Mouse (Mus musculus) brain, embryonic 14.5 days (tissue): ENCODE measurements around the gene Sox5. TPM values are rescaled to one million over a fixed set of nuclear protein-coding genes. Genes with fewer than 3 reads are reported as not detected.

Source experiments
- DNase-seq: peaks from one replicate; pipeline ENCODE4 v3.0.0-alpha.2; 2011; ENCODE audit warnings: low read depth
- CTCF ChIP-seq: fragments of 200-500 bp; IDR thresholded peaks from 2 replicates; pipeline ENCODE4 v1.5.1; 2012; ENCODE audit warnings: inconsistent platforms, mild to moderate bottlenecking, moderate library complexity, borderline replicate concordance; ENCODE audit not compliant: insufficient read depth, insufficient read length; ENCODE audit errors: extremely low read depth
- POLR2A ChIP-seq: fragments of 200-500 bp; IDR thresholded peaks from 2 replicates; pipeline ENCODE4 v1.6.1; 2012; ENCODE audit warnings: mild to moderate bottlenecking, inconsistent platforms, borderline replicate concordance; ENCODE audit not compliant: poor library complexity, insufficient read depth, insufficient read length, severe bottlenecking; ENCODE audit errors: extremely low read depth
- polyA plus RNA-seq: library from polyadenylated mRNA; depleted of rRNA; stranded (reverse); fragments of >200 nt; gene quantifications from 2 replicates; pipeline ENCODE4 v1.2.3, GENCODE M21; 2012

Gene Sox5
- polyA plus RNA-seq, 1 experiment: 30.3 TPM

- no peak for DNase-seq
- TF ChIP-seq CTCF (no peak), POLR2A (no peak)
Measured at GRCm38 (mm10) chr6:144759193-144759592, 22.6 kb downstream of the Sox5 start.

GRCm38 (mm10) chr6:144757414-144757813, 24.4 kb downstream of the Sox5 start:
- DNase-seq: no peak
- no peak for TF ChIP-seq POLR2A
- TF ChIP-seq CTCF: no peak

GRCm38 (mm10) chr6:144756444-144756843, 25.3 kb downstream of the Sox5 start:
- no peak for TF ChIP-seq POLR2A
- no peak for TF ChIP-seq CTCF
- DNase-seq: no peak

GRCm38 (mm10) chr6:144755304-144755703, 26.5 kb downstream of the Sox5 start:
- no peak for TF ChIP-seq POLR2A

GRCm38 (mm10) chr6:144754366-144754765, 27.4 kb downstream of the Sox5 start:
- TF ChIP-seq POLR2A (no peak), CTCF (no peak)
- no peak for DNase-seq

More at GRCm38 (mm10) chr6:144755304-144755703, 26.5 kb downstream of the Sox5 start:
- no peak for DNase-seq

GRCm38 (mm10) chr6:144753963-144754296, 27.8 kb downstream of the Sox5 start:
- no peak for DNase-seq
- no peak for TF ChIP-seq CTCF

GRCm38 (mm10) chr6:144753225-144753962, 28.4 kb downstream of the Sox5 start:
- DNase-seq: no peak
- TF ChIP-seq POLR2A (no peak), CTCF (no peak)

- no peak for DNase-seq
- TF ChIP-seq CTCF: no peak
- no peak for TF ChIP-seq POLR2A
Measured at GRCm38 (mm10) chr6:144751581-144751980, 30.2 kb downstream of the Sox5 start.

GRCm38 (mm10) chr6:144750197-144750596, 31.6 kb downstream of the Sox5 start:
- TF ChIP-seq POLR2A (no peak), CTCF (no peak)
- DNase-seq: no peak

GRCm38 (mm10) chr6:144746436-144746835, 35.3 kb downstream of the Sox5 start:
- TF ChIP-seq POLR2A (no peak), CTCF (no peak)
- no peak for DNase-seq

- TF ChIP-seq POLR2A (no peak), CTCF (no peak)
- DNase-seq: no peak
Measured at GRCm38 (mm10) chr6:144742559-144742958, 39.2 kb downstream of the Sox5 start.

GRCm38 (mm10) chr6:144741080-144741655, 40.6 kb downstream of the Sox5 start:
- no peak for TF ChIP-seq POLR2A
- TF ChIP-seq CTCF: no peak
- DNase-seq: no peak

- no peak for TF ChIP-seq CTCF
- no peak for TF ChIP-seq POLR2A
- DNase-seq: no peak
Measured at GRCm38 (mm10) chr6:144740343-144740742, 41.4 kb downstream of the Sox5 start.

GRCm38 (mm10) chr6:144739753-144740152, 42.0 kb downstream of the Sox5 start:
- no peak for TF ChIP-seq POLR2A
- no peak for TF ChIP-seq CTCF
- DNase-seq: no peak
